Mouse (Mus musculus) megakaryocyte, embryonic 14.5 days (primary cell): ENCODE data around the gene Stk39.

ENCODE experiments used
- FLI1 ChIP-seq: IDR thresholded peaks from 2 replicates; pipeline ENCODE4 v1.6.1; 2012; ENCODE audit warnings: low read length, inconsistent platforms, mixed read lengths
- GATA1 ChIP-seq: IDR thresholded peaks from 3 replicates; pipeline ENCODE4 v1.6.1; 2012; ENCODE audit warnings: mixed read lengths, low read length, inconsistent platforms, borderline replicate concordance

- TF ChIP-seq GATA1 = no peak
- no peak for TF ChIP-seq FLI1
These were observed 122.3 kb downstream of the Stk39 start for GRCm38 (mm10) chr2:68349593-68350383.
